ENCODE assay signal across 29 mouse cellular contexts in genomic region chr7:66704631-66705030, GRCm38 (mm10). TPM values are rescaled to one million over a fixed set of nuclear protein-coding genes. Genes with fewer than 3 reads are reported as not detected.
DNase-seq lines count a peak whose midpoint lies in the region; ATAC-seq lines count a peak whose summit lies in the region.
"Had no signal": no experiment of that assay in that cellular context is flagged by ENCODE, and none has a peak within 500 bp of the region (broad histone marks: within the 10 kb centered on the region; RNA-seq: fewer than 3 reads in every experiment).

No protein-coding gene starts in this region.

- peaks cover 63% of the 10 kb centered on the region for H3K36me3 ChIP-seq in embryonic facial prominence, embryonic 14.5 days (ENCODE audit: control insufficient read depth, insufficient read depth, low read length)
- peaks cover 74% of the 10 kb centered on the region for H3K36me3 ChIP-seq in embryonic facial prominence, embryonic 10.5 days (replicated peaks)
- peaks cover 4% of the 10 kb centered on the region; the same call in 1 of the 2 replicates for H3K36me3 ChIP-seq in forebrain, embryonic 16.5 days (ENCODE audit: control insufficient read depth, insufficient read depth)

- no peak for ATAC-seq in embryonic facial prominence, embryonic 14.5 days (ENCODE audit: low read depth)
- peak; percentile 94 for ATAC-seq in megakaryocyte, adult 5-6 weeks (ENCODE audit: poor library complexity, severe bottlenecking)
- no peak for ATAC-seq in forebrain, embryonic 16.5 days
- ATAC-seq: hindbrain, embryonic 16.5 days; intestine, embryonic 15.5 days; midbrain, embryonic 13.5 days had no signal

- peak; percentile 14 for DNase-seq in embryonic facial prominence, embryonic 14.5 days (ENCODE audit: low spot score)
- DNase-seq in embryonic facial prominence, embryonic 10.5 days (ENCODE audit: low spot score), result no peak
- peak; percentile 9 for DNase-seq in NIH3T3 (ENCODE audit: low read depth)
- peak; percentile 93 for DNase-seq in fat pad, adult 2 months (ENCODE audit: extremely low read depth, low read depth, low spot score)
- no peak for DNase-seq in embryo, embryonic 10 days (ENCODE audit: low spot score)
- DNase-seq: B cell, adult 2 months; cerebellum, adult 2 months; cerebellum, postnatal 36 days; gastrocnemius, adult 2 months; heart, postnatal 10 days; kidney, adult 8-10 months; kidney, postnatal 14 days; left cerebral cortex, postnatal 4 days; lung, embryonic 14.5 days; right cerebral cortex, postnatal 4 days; thymus, postnatal 14 days had no signal

- no peak overlapping the region for H3K4me3 ChIP-seq in embryonic facial prominence, embryonic 14.5 days (ENCODE audit: low read depth, low read length)
- no peak overlapping the region for H3K4me3 ChIP-seq in embryonic facial prominence, embryonic 10.5 days
- no peak overlapping the region for H3K4me3 ChIP-seq in forebrain, embryonic 16.5 days (replicated peaks; ENCODE audit: low read length)
- H3K4me3 ChIP-seq: gastrocnemius, adult 2 months; heart, embryonic 12.5 days; hindbrain, embryonic 10.5 days; intestine, embryonic 15.5 days; limb, embryonic 15.5 days; megakaryocyte, embryonic 14.5 days; midbrain, embryonic 13.5 days; neural tube, embryonic 12.5 days had no signal

- no peaks in the 10 kb centered on the region for H3K4me1 ChIP-seq in embryonic facial prominence, embryonic 14.5 days (ENCODE audit: control insufficient read depth, insufficient read depth, low read length)
- H3K4me1 ChIP-seq in embryonic facial prominence, embryonic 10.5 days, result no peaks in the 10 kb centered on the region
- H3K4me1 ChIP-seq in forebrain, embryonic 16.5 days (replicated peaks; ENCODE audit: control insufficient read depth, insufficient read depth, low read length), result no peaks in the 10 kb centered on the region
- H3K4me1 ChIP-seq: heart, embryonic 12.5 days; hindbrain, embryonic 10.5 days; intestine, embryonic 15.5 days; limb, embryonic 15.5 days; midbrain, embryonic 13.5 days; neural tube, embryonic 12.5 days had no signal

- H3K27me3 ChIP-seq in embryonic facial prominence, embryonic 14.5 days (replicated peaks; ENCODE audit: control insufficient read depth, insufficient read depth, low read length), result no peaks in the 10 kb centered on the region
- H3K27me3 ChIP-seq in embryonic facial prominence, embryonic 10.5 days (replicated peaks; ENCODE audit: low read depth, poor library complexity, severe bottlenecking), result no peaks in the 10 kb centered on the region
- H3K27me3 ChIP-seq in forebrain, embryonic 16.5 days (replicated peaks; ENCODE audit: control insufficient read depth, insufficient read depth, low read length), result no peaks in the 10 kb centered on the region
- H3K27me3 ChIP-seq: CH12.LX; heart, embryonic 12.5 days; intestine, embryonic 15.5 days; limb, embryonic 15.5 days; megakaryocyte, embryonic 14.5 days; midbrain, embryonic 13.5 days; neural tube, embryonic 12.5 days had no signal

- 88% methylated on average over 3 of the region's 3 CpGs for WGBS in embryonic facial prominence, embryonic 14.5 days
- 94% methylated on average over 3 of the region's 3 CpGs for WGBS in embryonic facial prominence, embryonic 10.5 days
- 90% methylated on average over 3 of the region's 3 CpGs for WGBS in forebrain, embryonic 16.5 days

- H3K9me3 ChIP-seq in embryonic facial prominence, embryonic 14.5 days (ENCODE audit: control insufficient read depth, low read length), result no peaks in the 10 kb centered on the region
- H3K9me3 ChIP-seq in embryonic facial prominence, embryonic 10.5 days, result peaks cover 2% of the 10 kb centered on the region; the same call in 1 of the 2 replicates
- no peaks in the 10 kb centered on the region for H3K9me3 ChIP-seq in forebrain, embryonic 16.5 days (ENCODE audit: control insufficient read depth, low read length)
- H3K9me3 ChIP-seq: G1E; heart, embryonic 12.5 days; hindbrain, embryonic 10.5 days; intestine, embryonic 15.5 days; limb, embryonic 15.5 days; megakaryocyte, embryonic 14.5 days; midbrain, embryonic 13.5 days; neural tube, embryonic 12.5 days had no signal

- no peak overlapping the region for H3K9ac ChIP-seq in embryonic facial prominence, embryonic 14.5 days (ENCODE audit: low read depth, low read length)
- no peak overlapping the region for H3K9ac ChIP-seq in forebrain, embryonic 16.5 days (replicated peaks; ENCODE audit: low read depth, low read length)
- H3K9ac ChIP-seq: heart, embryonic 12.5 days; intestine, embryonic 15.5 days; limb, embryonic 15.5 days; lung, embryonic 14.5 days; midbrain, embryonic 13.5 days; neural tube, embryonic 12.5 days had no signal

- H3K4me2 ChIP-seq in embryonic facial prominence, embryonic 14.5 days (ENCODE audit: low read depth, low read length), result no peak overlapping the region
- no peak overlapping the region for H3K4me2 ChIP-seq in forebrain, embryonic 16.5 days (ENCODE audit: low read length)
- H3K4me2 ChIP-seq: heart, embryonic 12.5 days; intestine, embryonic 15.5 days; limb, embryonic 15.5 days; lung, embryonic 14.5 days; midbrain, embryonic 13.5 days; neural tube, embryonic 12.5 days had no signal

- no peak overlapping the region for H3K27ac ChIP-seq in embryonic facial prominence, embryonic 14.5 days (replicated peaks; ENCODE audit: low read depth, low read length)
- no peak overlapping the region for H3K27ac ChIP-seq in embryonic facial prominence, embryonic 10.5 days (replicated peaks)
- no peak overlapping the region for H3K27ac ChIP-seq in forebrain, embryonic 16.5 days (ENCODE audit: low read length)
- H3K27ac ChIP-seq: gastrocnemius, adult 2 months; hindbrain, embryonic 10.5 days; intestine, embryonic 15.5 days; limb, embryonic 15.5 days; midbrain, embryonic 13.5 days; neural tube, embryonic 12.5 days had no signal

RNA-seq across cellular contexts. Expression of gene Lins1, which starts 14.9 kb away (rescaled TPM):
- 21.8 and 22.4 TPM in 2 replicates for polyA plus RNA-seq in embryonic facial prominence, embryonic 14.5 days (2014; fragmentation: Nextera tagmentation; extraction: Ambion mirVana)
- 21.8 and 24.3 TPM in 2 replicates for polyA plus RNA-seq in embryonic facial prominence, embryonic 10.5 days (2016; fragmentation: Nextera tagmentation; extraction: Ambion mirVana)
- 8.1 and 11.3 TPM in 2 replicates for total RNA-seq in megakaryocyte, adult 5-6 weeks (2015)
- total RNA-seq in megakaryocyte, adult 5-6 weeks (2017), result 8.0 and 18.1 TPM in 2 replicates
- polyA plus RNA-seq in forebrain, embryonic 16.5 days (2015; fragmentation: Nextera tagmentation; extraction: Ambion mirVana), result 24.5 and 26.8 TPM in 2 replicates

RNA-seq across cellular contexts. Expression of gene Asb7, which starts 15.2 kb away (rescaled TPM):
- polyA plus RNA-seq in embryonic facial prominence, embryonic 14.5 days (2014; fragmentation: Nextera tagmentation; extraction: Ambion mirVana), result 11.5 and 14.1 TPM in 2 replicates
- 18.2 and 20.1 TPM in 2 replicates for polyA plus RNA-seq in embryonic facial prominence, embryonic 10.5 days (2016; fragmentation: Nextera tagmentation; extraction: Ambion mirVana)
- 15.5 and 21.5 TPM in 2 replicates for total RNA-seq in megakaryocyte, adult 5-6 weeks (2015)
- 11.8 and 17.8 TPM in 2 replicates for total RNA-seq in megakaryocyte, adult 5-6 weeks (2017)
- 18.6 and 19.5 TPM in 2 replicates for polyA plus RNA-seq in forebrain, embryonic 16.5 days (2015; fragmentation: Nextera tagmentation; extraction: Ambion mirVana)

RNA-seq across cellular contexts. Expression of gene Cers3, which starts 38.7 kb away (rescaled TPM):
- 5.0 and 6.7 TPM in 2 replicates for polyA plus RNA-seq in embryonic facial prominence, embryonic 14.5 days (2014; fragmentation: Nextera tagmentation; extraction: Ambion mirVana)
- 0.88 and 1.3 TPM in 2 replicates for polyA plus RNA-seq in embryonic facial prominence, embryonic 10.5 days (2016; fragmentation: Nextera tagmentation; extraction: Ambion mirVana)
- total RNA-seq in megakaryocyte, adult 5-6 weeks (2015), result not detected in 2 replicates
- total RNA-seq in megakaryocyte, adult 5-6 weeks (2017), result not detected in 2 replicates
- polyA plus RNA-seq in forebrain, embryonic 16.5 days (2015; fragmentation: Nextera tagmentation; extraction: Ambion mirVana), result 0.60 and 0.65 TPM in 2 replicates
- total RNA-seq: gastrocnemius, adult 2 months; monocyte, adult 5-6 weeks had no signal

Comparison
In these comparisons a context has a peak if more than half of its experiments do, and no peak if none do; other contexts are left out.
1. DNase-seq: peak in embryonic facial prominence, embryonic 14.5 days (single experiment), NIH3T3 (single experiment) and fat pad, adult 2 months (single experiment); none in embryonic facial prominence, embryonic 10.5 days (single experiment) and embryo, embryonic 10 days (single experiment).